Mouse (Mus musculus): ENCODE measurements at regions not wholly inside any gene's neighbourhood (a gene's known extent, or its start where the extent isn't known, plus 50 kb on each side); places are given as distances from the start of the nearest gene placed in this dataset.

- H3K27me3 ChIP-seq (replicated peaks; ENCODE audit: control insufficient read depth, insufficient read depth, low read length): no peaks in the 10 kb centered on the region
- H3K36me3 ChIP-seq (ENCODE audit: control insufficient read depth, insufficient read depth, low read length): no peaks in the 10 kb centered on the region
- H3K4me1 ChIP-seq (ENCODE audit: control insufficient read depth, insufficient read depth, low read length): no peaks in the 10 kb centered on the region
- no peak overlapping the region for H3K4me3 ChIP-seq (ENCODE audit: low read depth, low read length)
- no peak overlapping the region for H3K4me2 ChIP-seq (ENCODE audit: low read length)
- H3K9me3 ChIP-seq (replicated peaks; ENCODE audit: control insufficient read depth, low read length): 0 out of 2 replicates have a peak, but pooled peaks cover 4% of the 10 kb centered on the region
- no peak for DNase-seq (ENCODE audit: low spot score)
- H3K27ac ChIP-seq (ENCODE audit: low read depth, low read length): no peak overlapping the region
- no peak for ATAC-seq
- WGBS: 95% methylated on average over 8 of the region's 8 CpGs
- no peak overlapping the region for H3K9ac ChIP-seq (ENCODE audit: low read length)
These were observed 111.6 kb upstream of the Klf3 start for GRCm38 (mm10) chr5:64691406-64692100.

DNA sequence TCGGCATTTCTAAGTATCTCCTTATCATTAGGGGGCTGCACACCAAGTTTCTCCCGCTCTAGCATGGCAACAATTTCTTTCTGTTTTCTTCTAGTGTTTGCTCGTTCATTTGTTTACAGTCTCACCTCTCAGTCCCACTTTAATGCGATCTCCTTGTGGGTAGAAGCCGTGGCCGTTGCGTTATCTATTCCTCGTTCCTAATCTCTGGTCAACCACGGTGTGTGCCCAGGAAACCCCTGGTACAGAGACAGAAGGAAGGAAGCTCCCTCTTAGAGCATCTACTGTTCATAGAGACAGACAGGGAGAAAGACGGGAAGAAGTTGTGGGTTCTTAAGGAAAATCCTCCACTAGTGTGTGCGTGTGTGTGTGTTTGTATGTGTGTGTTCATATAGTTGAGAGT lies 110.9 kb upstream of the Klf3 start:
- DNase-seq (ENCODE audit: low spot score) (no peak), ATAC-seq (no peak)
- 93% methylated on average over 11 of the region's 11 CpGs for WGBS
- Histone ChIP-seq H3K9me3 (replicated peaks; ENCODE audit: control insufficient read depth, low read length) (no peaks in the 10 kb centered on the region), H3K27ac (ENCODE audit: low read depth, low read length) (no peak overlapping the region), H3K27me3 (replicated peaks; ENCODE audit: control insufficient read depth, insufficient read depth, low read length) (no peaks in the 10 kb centered on the region), H3K36me3 (ENCODE audit: control insufficient read depth, insufficient read depth, low read length) (no peaks in the 10 kb centered on the region), H3K4me2 (ENCODE audit: low read length) (no peak overlapping the region), H3K9ac (ENCODE audit: low read length) (no peak overlapping the region), H3K4me1 (ENCODE audit: control insufficient read depth, insufficient read depth, low read length) (no peaks in the 10 kb centered on the region), H3K4me3 (ENCODE audit: low read depth, low read length) (no peak overlapping the region)

- Histone ChIP-seq H3K4me1 (ENCODE audit: control insufficient read depth, insufficient read depth, low read length) (no peaks in the 10 kb centered on the region), H3K36me3 (ENCODE audit: control insufficient read depth, insufficient read depth, low read length) (no peaks in the 10 kb centered on the region), H3K4me3 (ENCODE audit: low read depth, low read length) (no peak overlapping the region), H3K4me2 (ENCODE audit: low read length) (no peak overlapping the region), H3K9me3 (replicated peaks; ENCODE audit: control insufficient read depth, low read length) (no peaks in the 10 kb centered on the region), H3K27me3 (replicated peaks; ENCODE audit: control insufficient read depth, insufficient read depth, low read length) (no peaks in the 10 kb centered on the region), H3K9ac (ENCODE audit: low read length) (no peak overlapping the region), H3K27ac (ENCODE audit: low read depth, low read length) (no peak overlapping the region)
- no peak for ATAC-seq
- WGBS: 88% methylated on average over 8 of the region's 8 CpGs
- DNase-seq (ENCODE audit: low spot score): no peak
These were observed 109.6 kb upstream of the Klf3 start for GRCm38 (mm10) chr5:64693616-64694015.

DNA sequence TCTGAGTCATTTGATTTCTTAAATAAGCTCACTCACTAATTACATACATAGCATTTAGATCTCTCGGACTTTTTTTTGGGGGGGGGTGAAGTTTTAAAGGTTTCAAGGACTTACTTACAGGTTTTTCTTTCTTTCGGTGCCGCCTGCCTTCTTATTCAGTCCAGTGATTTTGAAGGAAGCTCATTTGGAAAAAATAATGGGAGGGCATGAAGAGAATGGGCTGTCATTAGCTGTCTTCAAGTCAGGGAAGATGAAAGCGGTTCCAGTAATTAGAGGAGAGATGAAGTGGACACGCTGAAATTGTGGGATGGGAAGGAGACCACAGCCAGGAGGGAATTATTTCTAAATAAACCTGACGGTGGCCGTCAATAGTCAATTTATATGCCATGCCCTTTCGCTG lies 108.6 kb upstream of the Klf3 start:
- no peak for DNase-seq (ENCODE audit: low spot score)
- WGBS: 22% methylated on average over 8 of the region's 8 CpGs
- no peaks in the 10 kb centered on the region for H3K36me3 ChIP-seq (ENCODE audit: control insufficient read depth, insufficient read depth, low read length)

DNA sequence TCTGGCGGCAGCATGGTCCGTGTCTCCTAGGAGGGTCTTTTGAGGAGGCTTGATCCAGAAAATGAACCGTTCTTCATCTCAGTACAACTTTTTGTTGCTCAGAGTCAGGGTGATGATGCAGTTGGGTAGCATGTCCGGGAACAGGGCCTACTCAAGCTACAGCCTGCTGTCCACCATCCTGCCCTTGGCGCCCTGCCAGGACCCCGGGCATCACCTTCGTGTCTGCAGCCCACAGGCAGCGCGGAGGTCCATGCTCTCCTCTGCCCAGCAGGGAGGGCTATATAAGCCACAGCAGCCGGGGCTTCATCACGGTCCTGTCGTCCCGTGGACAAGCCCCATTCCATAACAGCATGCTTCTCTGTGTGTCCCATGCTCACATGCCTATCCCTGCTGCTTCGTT lies 107.1 kb upstream of the Klf3 start:
- ATAC-seq (no peak), DNase-seq (ENCODE audit: low spot score) (no peak)
- Histone ChIP-seq H3K9ac (ENCODE audit: low read length) (no peak overlapping the region), H3K36me3 (ENCODE audit: control insufficient read depth, insufficient read depth, low read length) (no peaks in the 10 kb centered on the region), H3K9me3 (replicated peaks; ENCODE audit: control insufficient read depth, low read length) (no peaks in the 10 kb centered on the region), H3K4me3 (ENCODE audit: low read depth, low read length) (no peak overlapping the region), H3K4me2 (ENCODE audit: low read length) (no peak overlapping the region), H3K27me3 (replicated peaks; ENCODE audit: control insufficient read depth, insufficient read depth, low read length) (no peaks in the 10 kb centered on the region), H3K27ac (ENCODE audit: low read depth, low read length) (no peak overlapping the region), H3K4me1 (ENCODE audit: control insufficient read depth, insufficient read depth, low read length) (no peaks in the 10 kb centered on the region)
- 89% methylated on average over 14 of the region's 14 CpGs for WGBS

More for the DNA sequence above, 108.6 kb upstream of the Klf3 start:
- no peak for ATAC-seq
- Histone ChIP-seq H3K9ac (ENCODE audit: low read length) (no peak overlapping the region), H3K27ac (ENCODE audit: low read depth, low read length) (no peak overlapping the region), H3K27me3 (replicated peaks; ENCODE audit: control insufficient read depth, insufficient read depth, low read length) (no peaks in the 10 kb centered on the region), H3K4me1 (ENCODE audit: control insufficient read depth, insufficient read depth, low read length) (no peaks in the 10 kb centered on the region), H3K4me3 (ENCODE audit: low read depth, low read length) (no peak overlapping the region), H3K9me3 (replicated peaks; ENCODE audit: control insufficient read depth, low read length) (no peaks in the 10 kb centered on the region), H3K4me2 (ENCODE audit: low read length) (no peak overlapping the region)

GRCm38 (mm10) chr5:64697466-64697865 lies 105.7 kb upstream of the Klf3 start:
- Histone ChIP-seq H3K9ac (ENCODE audit: low read length) (no peak overlapping the region), H3K4me3 (ENCODE audit: low read depth, low read length) (no peak overlapping the region), H3K36me3 (ENCODE audit: control insufficient read depth, insufficient read depth, low read length) (no peaks in the 10 kb centered on the region), H3K27me3 (replicated peaks; ENCODE audit: control insufficient read depth, insufficient read depth, low read length) (no peaks in the 10 kb centered on the region), H3K27ac (ENCODE audit: low read depth, low read length) (no peak overlapping the region), H3K4me2 (ENCODE audit: low read length) (no peak overlapping the region), H3K9me3 (replicated peaks; ENCODE audit: control insufficient read depth, low read length) (no peaks in the 10 kb centered on the region), H3K4me1 (ENCODE audit: control insufficient read depth, insufficient read depth, low read length) (0 out of 2 replicates have a peak, but pooled peaks cover 7% of the 10 kb centered on the region)
- 94% methylated on average over 5 of the region's 5 CpGs for WGBS
- ATAC-seq (no peak), DNase-seq (ENCODE audit: low spot score) (no peak)

- Histone ChIP-seq H3K4me1 (ENCODE audit: control insufficient read depth, insufficient read depth, low read length) (peaks cover 11% of the 10 kb centered on the region), H3K36me3 (ENCODE audit: control insufficient read depth, insufficient read depth, low read length) (no peaks in the 10 kb centered on the region), H3K9ac (ENCODE audit: low read length) (no peak overlapping the region), H3K4me3 (ENCODE audit: low read depth, low read length) (no peak overlapping the region), H3K27ac (ENCODE audit: low read depth, low read length) (no peak overlapping the region), H3K4me2 (ENCODE audit: low read length) (no peak overlapping the region), H3K9me3 (replicated peaks; ENCODE audit: control insufficient read depth, low read length) (no peaks in the 10 kb centered on the region), H3K27me3 (replicated peaks; ENCODE audit: control insufficient read depth, insufficient read depth, low read length) (no peaks in the 10 kb centered on the region)
- ATAC-seq (no peak), DNase-seq (ENCODE audit: low spot score) (no peak)
- WGBS: 87% methylated on average over 6 of the region's 6 CpGs
These were observed 104.6 kb upstream of the Klf3 start for GRCm38 (mm10) chr5:64698458-64699116.

- Histone ChIP-seq H3K9ac (ENCODE audit: low read length) (no peak overlapping the region), H3K9me3 (replicated peaks; ENCODE audit: control insufficient read depth, low read length) (no peaks in the 10 kb centered on the region), H3K36me3 (ENCODE audit: control insufficient read depth, insufficient read depth, low read length) (no peaks in the 10 kb centered on the region), H3K4me1 (ENCODE audit: control insufficient read depth, insufficient read depth, low read length) (peaks cover 16% of the 10 kb centered on the region), H3K4me2 (ENCODE audit: low read length) (no peak overlapping the region), H3K27me3 (replicated peaks; ENCODE audit: control insufficient read depth, insufficient read depth, low read length) (no peaks in the 10 kb centered on the region), H3K27ac (ENCODE audit: low read depth, low read length) (no peak overlapping the region), H3K4me3 (ENCODE audit: low read depth, low read length) (no peak overlapping the region)
- no peak for DNase-seq (ENCODE audit: low spot score)
- no peak for ATAC-seq
- WGBS: 91% methylated on average over 6 of the region's 6 CpGs
These were observed 103.2 kb upstream of the Klf3 start for GRCm38 (mm10) chr5:64700030-64700429.

DNA sequence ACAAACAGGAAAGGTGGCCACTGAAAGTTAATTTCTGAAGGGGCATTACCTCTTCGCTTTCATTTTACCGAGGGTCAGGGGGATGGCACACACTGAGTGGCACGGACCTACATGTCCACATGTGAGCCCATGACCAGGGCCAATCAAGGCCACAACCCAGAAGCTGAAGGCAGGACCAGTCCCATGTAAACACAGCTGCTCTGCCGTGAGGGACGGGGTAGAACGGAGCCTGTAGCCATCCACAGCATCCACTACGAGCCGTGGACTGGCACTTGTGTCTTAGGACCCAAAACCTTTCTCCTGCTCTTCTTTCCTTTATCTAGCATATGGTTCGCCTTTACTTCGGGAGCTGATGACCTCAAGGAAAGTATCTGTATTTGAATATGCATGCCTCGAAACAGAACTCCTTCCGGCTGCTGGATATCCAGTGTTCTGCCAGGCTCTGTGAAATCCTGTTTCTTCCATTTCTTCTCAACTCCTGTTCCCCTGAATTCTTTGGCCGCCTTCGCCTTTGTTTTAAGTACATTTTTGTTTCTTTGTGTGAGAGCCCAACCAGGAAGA lies 101.9 kb upstream of the Klf3 start:
- Histone ChIP-seq H3K27ac (ENCODE audit: low read depth, low read length) (peak overlapping the region; percentile 80), H3K4me2 (ENCODE audit: low read length) (no peak overlapping the region), H3K9me3 (replicated peaks; ENCODE audit: control insufficient read depth, low read length) (no peaks in the 10 kb centered on the region), H3K9ac (ENCODE audit: low read length) (peak overlapping the region; percentile 25; the same call in 1 of the 2 replicates), H3K36me3 (ENCODE audit: control insufficient read depth, insufficient read depth, low read length) (no peaks in the 10 kb centered on the region), H3K4me3 (ENCODE audit: low read depth, low read length) (no peak overlapping the region), H3K4me1 (ENCODE audit: control insufficient read depth, insufficient read depth, low read length) (peaks cover 16% of the 10 kb centered on the region), H3K27me3 (replicated peaks; ENCODE audit: control insufficient read depth, insufficient read depth, low read length) (no peaks in the 10 kb centered on the region)
- no peak for DNase-seq (ENCODE audit: low spot score)
- WGBS: 64% methylated on average over 14 of the region's 14 CpGs
- no peak for ATAC-seq

All from forebrain, embryonic 14.5 days (tissue).